Mouse (Mus musculus) MEL (cell line): Measurements from ENCODE around the gene Rnf19b. TPM values are rescaled to one million over a fixed set of nuclear protein-coding genes. Genes with fewer than 3 reads are reported as not detected.

Experiments
- DNase-seq: peaks from one replicate; pipeline ENCODE4 v3.0.0; 2011; ENCODE audit warnings: low read depth, low spot score
- H3K27ac ChIP-seq: 2 replicates; pipeline ENCODE4 v1.5.1; 2012; ENCODE audit warnings: low read depth, mild to moderate bottlenecking, control low read depth, low read length, moderate library complexity; ENCODE audit not compliant: control insufficient read depth
- H3K27me3 ChIP-seq, 2 experiments: fragments of 150-350 bp in 1 of 2; sonication (generic) in 1 of 2; 2 replicates each; pipeline ENCODE4 v1.6.1; 2012; ENCODE audit warnings: low read length in 2 of 2, mild to moderate bottlenecking in 2 of 2, improper control_type of control experiment in 1 of 2, moderate library complexity in 1 of 2; ENCODE audit not compliant: insufficient read depth in 2 of 2, control insufficient read depth in 1 of 2
- H3K36me3 ChIP-seq, 2 experiments: 2 replicates each; pipeline ENCODE4 v1.6.1; 2012 to 2014; ENCODE audit warnings: low read length in 2 of 2, improper control_type of control experiment in 1 of 2, inconsistent platforms in 1 of 2, mild to moderate bottlenecking in 1 of 2; ENCODE audit not compliant: insufficient read depth in 2 of 2, control insufficient read depth in 1 of 2
- H3K4me1 ChIP-seq, 2 experiments: fragments of 150-350 bp in 1 of 2; sonication (generic) in 1 of 2; 2 replicates each; pipeline ENCODE4 v1.6.1; 2012; ENCODE audit warnings: low read length in 2 of 2, improper control_type of control experiment in 1 of 2, mild to moderate bottlenecking in 1 of 2; ENCODE audit not compliant: insufficient read depth in 2 of 2, control insufficient read depth in 1 of 2
- H3K4me3 ChIP-seq, 2 experiments: fragments of 150-350 bp in 1 of 2; sonication (generic) in 1 of 2; 2 replicates each; pipeline ENCODE4 v1.5.1; 2012; ENCODE audit warnings: low read depth in 2 of 2, low read length in 2 of 2, mild to moderate bottlenecking in 2 of 2, moderate library complexity in 2 of 2, control low read depth in 1 of 2, improper control_type of control experiment in 1 of 2; ENCODE audit not compliant: control insufficient read depth in 1 of 2, insufficient read depth in 1 of 2
- H3K79me2 ChIP-seq: 2 replicates; pipeline ENCODE4 v1.6.1; 2012; ENCODE audit warnings: mild to moderate bottlenecking, low read length, moderate library complexity; ENCODE audit not compliant: control insufficient read depth, poor library complexity, insufficient read depth
- H3K9ac ChIP-seq: 2 replicates; pipeline ENCODE4 v1.6.1; 2012; ENCODE audit warnings: low read depth, mild to moderate bottlenecking, control low read depth, low read length, moderate library complexity; ENCODE audit not compliant: control insufficient read depth, poor library complexity, severe bottlenecking
- H3K9me3 ChIP-seq: fragments of 150-350 bp; sonication (generic); replicated peaks from 2 replicates; pipeline ENCODE4 v1.6.1; 2012; ENCODE audit warnings: mild to moderate bottlenecking, low read length, improper control_type of control experiment, moderate library complexity; ENCODE audit not compliant: insufficient read depth
- BHLHE40 ChIP-seq: IDR thresholded peaks from 2 replicates; pipeline ENCODE4 v1.6.1; 2012; ENCODE audit warnings: low read depth, mild to moderate bottlenecking, inconsistent platforms, low read length, improper control_type of control experiment, borderline replicate concordance
- EP300 ChIP-seq, 2 experiments: IDR thresholded peaks; 2 replicates each; pipeline ENCODE4 v1.6.1; 2011; ENCODE audit warnings: improper control_type of control experiment in 2 of 2, low read length in 2 of 2, low read depth in 1 of 2, mild to moderate bottlenecking in 1 of 2
- ETS1 ChIP-seq: IDR thresholded peaks from 2 replicates; pipeline ENCODE4 v1.6.1; 2012; ENCODE audit warnings: low read depth, mild to moderate bottlenecking, inconsistent platforms, low read length, improper control_type of control experiment, moderate library complexity
- HCFC1 ChIP-seq: IDR thresholded peaks from 2 replicates; pipeline ENCODE4 v1.6.1; 2012; ENCODE audit warnings: low read depth, mild to moderate bottlenecking, inconsistent platforms, low read length, improper control_type of control experiment, moderate library complexity
- KAT2A ChIP-seq: conservative IDR thresholded peaks from 2 replicates; pipeline ENCODE4 v1.6.1; 2012; ENCODE audit warnings: low read depth, low read length, improper control_type of control experiment, inconsistent platforms
- MAX ChIP-seq: IDR thresholded peaks from 2 replicates; pipeline ENCODE4 v1.6.1; 2011; ENCODE audit warnings: low read length, improper control_type of control experiment
- MEF2A ChIP-seq: IDR thresholded peaks from 2 replicates; pipeline ENCODE4 v1.6.1; 2014; ENCODE audit warnings: low read depth, mild to moderate bottlenecking, inconsistent platforms, low read length, improper control_type of control experiment; ENCODE audit not compliant: poor library complexity, insufficient replicate concordance, severe bottlenecking; ENCODE audit errors: extremely low read depth
- MYB ChIP-seq: IDR thresholded peaks from 2 replicates; pipeline ENCODE4 v1.6.1; 2011; ENCODE audit warnings: mild to moderate bottlenecking, low read depth, low read length, improper control_type of control experiment
- POLR2A ChIP-seq, 2 experiments: IDR thresholded peaks; 2 replicates each; pipeline ENCODE4 v1.6.1; 2011 to 2012; ENCODE audit warnings: low read length in 2 of 2, mild to moderate bottlenecking in 2 of 2, control low read depth in 1 of 2, improper control_type of control experiment in 1 of 2, low read depth in 1 of 2, moderate library complexity in 1 of 2; ENCODE audit not compliant: control insufficient read depth in 1 of 2, insufficient read depth in 1 of 2, poor library complexity in 1 of 2
- RAD21 ChIP-seq: IDR thresholded peaks from 2 replicates; pipeline ENCODE4 v1.6.1; 2011; ENCODE audit warnings: mild to moderate bottlenecking, low read depth, low read length, improper control_type of control experiment
- SIN3A ChIP-seq: IDR thresholded peaks from 2 replicates; pipeline ENCODE4 v1.6.1; 2012; ENCODE audit warnings: low read length, improper control_type of control experiment, inconsistent platforms
- TAL1 ChIP-seq: IDR thresholded peaks from 2 replicates; pipeline ENCODE4 v1.6.1; 2012; ENCODE audit warnings: mild to moderate bottlenecking, inconsistent platforms, low read length, moderate library complexity, mixed read lengths
- TBP ChIP-seq: IDR thresholded peaks from 2 replicates; pipeline ENCODE4 v1.8.0; 2011; ENCODE audit warnings: low read depth, low read length, improper control_type of control experiment
- USF1 ChIP-seq: IDR thresholded peaks from 2 replicates; pipeline ENCODE4 v1.6.1; 2014; ENCODE audit warnings: low read depth, mild to moderate bottlenecking, inconsistent platforms, low read length, improper control_type of control experiment, moderate library complexity
- USF2 ChIP-seq, 2 experiments: IDR thresholded peaks; 2 replicates each; pipeline ENCODE4 v1.6.1; 2011 to 2012; ENCODE audit warnings: improper control_type of control experiment in 2 of 2, low read length in 2 of 2, borderline replicate concordance in 1 of 2, inconsistent platforms in 1 of 2, low read depth in 1 of 2, mild to moderate bottlenecking in 1 of 2; ENCODE audit not compliant: insufficient read depth in 1 of 2
- polyA plus RNA-seq, 2 experiments: library from polyadenylated mRNA; stranded (reverse) in 1 of 2; unstranded in 1 of 2; fragments of >175 nt in 1 of 2; fragments of >200 nt in 1 of 2; gene quantifications; 2 replicates each; pipeline versions ENCODE4 v1.2.1 to v1.2.4; 2012; ENCODE audit warnings: low replicate concordance in 2 of 2, low read depth in 1 of 2; ENCODE audit not compliant: insufficient read length in 2 of 2, insufficient read depth in 1 of 2, missing spikeins in 1 of 2
- total RNA-seq: library from RNA; depleted of rRNA; stranded (reverse); fragments of 300-350 nt; gene quantifications from 2 replicates; pipeline ENCODE4 v1.2.3, GENCODE M21; 2012

The Rnf19b gene
- total and polyA plus RNA-seq, 3 experiments: 26.3 to 30.0 TPM; not detected in 1

DNA sequence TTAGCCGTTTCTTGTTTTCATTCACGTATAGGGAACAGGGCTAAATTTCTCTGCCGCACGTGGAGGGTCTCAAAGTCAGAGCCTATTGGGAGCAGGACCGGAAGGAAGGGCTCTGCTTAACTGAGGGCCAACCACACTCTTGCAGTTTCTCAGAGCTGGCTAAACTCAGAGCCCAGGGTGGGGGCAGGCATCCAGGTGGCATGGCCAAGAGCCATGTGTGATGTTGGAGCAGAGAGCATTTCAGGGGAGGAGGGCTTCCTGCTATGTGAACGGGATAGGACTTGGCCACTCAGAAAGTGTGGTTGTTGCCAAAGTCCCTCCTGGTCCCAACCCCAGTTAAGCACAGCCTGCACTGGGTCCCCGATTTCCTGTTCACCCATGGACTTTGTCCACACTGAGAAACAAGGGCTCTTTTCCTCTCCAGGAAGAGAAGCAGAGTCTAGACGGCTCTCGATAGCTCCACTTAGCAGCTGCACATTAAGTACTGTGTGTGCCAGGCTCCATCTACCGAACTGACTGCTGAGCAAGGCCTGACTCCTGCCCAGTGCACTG is 49.4 kb downstream of the Rnf19b start:
- Histone ChIP-seq H3K36me3 (no peaks in the 10 kb centered on the region), H3K79me2 (no peaks in the 10 kb centered on the region), H3K27me3 (peaks cover 0 to 2% of the 10 kb centered on the region in 2 experiments; a peak in 1 of 4 replicates), H3K27ac (no peak overlapping the region), H3K4me1 (no peaks in the 10 kb centered on the region), H3K4me3 (no peak overlapping the region), H3K9me3 (no peaks in the 10 kb centered on the region), H3K9ac (no peak overlapping the region)
- no peak for TF ChIP-seq RAD21
- TF ChIP-seq HCFC1: no peak
- TF ChIP-seq USF2 (IDR thresholded peaks at IDR 0.05; ENCODE audit: borderline replicate concordance in 1 of 2, insufficient read depth in 1 of 2, low read depth in 1 of 2, low read length in 2 of 2): no peak
- no peak for TF ChIP-seq KAT2A
- TF ChIP-seq TAL1: no peak
- no peak for TF ChIP-seq ETS1
- TF ChIP-seq EP300 (IDR thresholded peaks at IDR 0.05; ENCODE audit: low read depth in 1 of 2, low read length in 2 of 2): no peak
- no peak for TF ChIP-seq MEF2A
- no peak for TF ChIP-seq SIN3A
- TF ChIP-seq MYB: no peak
- no peak for TF ChIP-seq BHLHE40
- DNase-seq: no peak

DNA sequence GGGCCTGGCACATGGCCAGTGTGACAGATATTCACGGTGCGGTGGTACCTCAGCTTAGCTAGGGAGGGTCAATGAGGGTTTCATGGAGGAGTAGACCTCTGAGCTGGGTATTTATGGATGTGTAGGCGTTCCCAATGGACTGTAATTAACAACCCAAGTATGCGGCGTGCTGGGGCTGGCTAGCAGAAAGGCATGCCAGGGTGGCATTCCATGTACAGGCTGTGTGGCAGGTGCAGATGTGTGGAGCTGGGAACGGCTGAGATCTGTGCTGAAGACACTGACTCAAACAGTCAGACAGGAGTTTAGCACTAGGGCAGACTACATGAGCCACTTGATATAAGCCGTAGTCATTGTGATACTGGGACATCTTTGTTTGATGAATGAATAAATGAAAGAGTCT is 50.6 kb downstream of the Rnf19b start:
- DNase-seq: no peak
- Histone ChIP-seq H3K4me1 (no peaks in the 10 kb centered on the region), H3K27me3 (peaks cover 0 to 2% of the 10 kb centered on the region in 2 experiments; a peak in 1 of 4 replicates), H3K79me2 (no peaks in the 10 kb centered on the region), H3K9me3 (no peaks in the 10 kb centered on the region), H3K27ac (no peak overlapping the region), H3K36me3 (no peaks in the 10 kb centered on the region), H3K4me3 (no peak overlapping the region), H3K9ac (no peak overlapping the region)
- no peak for TF ChIP-seq TBP
- TF ChIP-seq KAT2A: no peak
- TF ChIP-seq POLR2A (IDR thresholded peaks at IDR 0.05; ENCODE audit: control insufficient read depth in 1 of 2, insufficient read depth in 1 of 2, low read depth in 1 of 2, low read length in 2 of 2, poor library complexity in 1 of 2): no peak
- TF ChIP-seq TAL1: no peak
- TF ChIP-seq USF1: no peak
- TF ChIP-seq HCFC1: no peak
- TF ChIP-seq MAX: no peak
- no peak for TF ChIP-seq SIN3A
